Mouse (Mus musculus) stomach, embryonic 16.5 days (tissue): ENCODE results near the gene Ankrd23. TPM values are rescaled to one million over a fixed set of nuclear protein-coding genes. Genes with fewer than 3 reads are reported as not detected.
A peak's percentile ranks its signal among the peaks of the same experiment; 100 is the strongest.

Source experiments
- ATAC-seq: fragments of 200-750 bp; cut with Nextera tagmentation; 2 replicates; pipeline ENCODE4 v1.8.0; 2017; ENCODE audit warnings: moderate number of reproducible peaks, moderate TSS enrichment; ENCODE audit not compliant: insufficient read depth, low FRiP score
- H3K27ac ChIP-seq: fragments of 300-500 bp; sonication (generic); 2 replicates; pipeline ENCODE4 v1.5.1; 2014; ENCODE audit warnings: low read length
- H3K27me3 ChIP-seq: fragments of 300-500 bp; sonication (generic); 2 replicates; pipeline ENCODE4 v1.6.1; 2014; ENCODE audit warnings: low read length, control low read depth, mixed read lengths; ENCODE audit not compliant: control insufficient read depth, insufficient read depth
- H3K36me3 ChIP-seq: fragments of 300-500 bp; sonication (generic); 2 replicates; pipeline ENCODE4 v1.6.1; 2014; ENCODE audit warnings: low read length; ENCODE audit not compliant: control insufficient read depth, insufficient read depth
- H3K4me1 ChIP-seq: fragments of 300-500 bp; sonication (generic); 2 replicates; pipeline ENCODE4 v1.6.1; 2014; ENCODE audit warnings: low read length, control low read depth, mixed read lengths; ENCODE audit not compliant: control insufficient read depth, insufficient read depth
- H3K4me2 ChIP-seq: fragments of 300-500 bp; sonication (generic); 2 replicates; pipeline ENCODE4 v1.6.1; 2014; ENCODE audit warnings: low read depth, low read length, mixed read lengths
- H3K4me3 ChIP-seq: fragments of 300-500 bp; sonication (generic); replicated peaks from 2 replicates; pipeline ENCODE4 v1.5.1; 2014; ENCODE audit warnings: mild to moderate bottlenecking, low read length
- H3K9ac ChIP-seq: fragments of 300-500 bp; sonication (generic); 2 replicates; pipeline ENCODE4 v1.6.1; 2014; ENCODE audit warnings: low read length
- H3K9me3 ChIP-seq: fragments of 300-500 bp; sonication (generic); replicated peaks from 2 replicates; pipeline ENCODE4 v1.6.1; 2016; ENCODE audit warnings: low read length, control low read depth; ENCODE audit not compliant: control insufficient read depth
- WGBS: fragments of 180-500 bp; shearing (Covaris S2); extraction: QIAGEN DNeasy Blood & Tissue Kit; methylation state at CpG from one replicate; pipeline ENCODE4 v1.1.7; 2014; 5-methylcytosine and 5-hydroxymethylcytosine counted together
- polyA plus RNA-seq: library from polyadenylated mRNA; unstranded; fragments of >200 nt; fragmentation: Nextera tagmentation; extraction: Ambion mirVana; gene quantifications from 2 replicates; pipeline ENCODE4 v1.2.1, GENCODE M21; 2015

The Ankrd23 gene
- polyA plus RNA-seq, 1 experiment from 2014 or later, result 21.7 TPM

DNA sequence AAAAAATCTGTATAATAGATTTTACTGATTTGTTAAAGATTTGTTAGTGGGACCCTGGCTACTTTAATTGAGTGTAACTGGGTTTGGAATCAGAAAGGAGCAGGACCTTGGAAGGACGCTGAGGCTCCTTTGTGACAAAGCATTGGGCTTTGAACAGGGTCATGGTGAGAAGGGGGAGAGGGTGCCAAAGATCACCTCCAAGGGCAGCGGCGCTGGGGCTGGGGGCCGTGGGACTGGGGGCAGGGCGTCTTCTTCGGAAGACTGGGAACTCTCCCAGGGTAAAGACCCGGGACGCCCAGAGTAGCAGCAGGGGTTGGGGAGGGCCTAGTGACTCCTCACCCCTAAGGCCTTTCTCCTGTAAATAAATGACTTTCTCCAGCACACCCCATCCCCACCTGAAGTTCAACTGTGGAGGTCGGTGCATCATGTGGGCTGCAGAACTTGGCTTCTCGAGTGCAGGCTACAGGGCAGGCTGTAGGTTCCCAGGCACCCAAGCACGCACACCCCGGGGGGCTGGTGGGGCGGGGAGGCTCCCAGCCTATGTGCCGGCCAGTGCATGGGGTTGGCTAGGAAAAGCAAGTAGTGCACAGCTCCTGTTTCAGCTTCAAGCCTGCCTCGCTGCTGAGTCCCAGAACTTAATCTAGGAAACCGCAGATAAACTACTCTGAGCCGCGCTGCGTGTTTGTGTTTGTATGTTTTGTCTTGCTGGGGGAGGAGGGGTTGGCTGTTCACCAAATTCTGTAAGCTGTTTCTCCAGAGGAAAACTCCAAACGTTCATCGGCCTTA lies 31.3 kb upstream of the Ankrd23 start:
- peak overlapping the region; percentile 70; the same call in 1 of the 2 replicates for H3K27ac ChIP-seq
- no peaks in the 10 kb centered on the region for H3K27me3 ChIP-seq
- 0 out of 2 replicates have a peak overlapping the region, but pooled peaks have one; percentile 15 for H3K9ac ChIP-seq
- peaks cover 30% of the 10 kb centered on the region for H3K4me1 ChIP-seq
- ATAC-seq, result peak; percentile 38; the same call in 1 of the 2 replicates
- H3K4me2 ChIP-seq, result no peak overlapping the region
- WGBS, result 43% methylated on average over 21 of the region's 21 CpGs
- no peaks in the 10 kb centered on the region for H3K9me3 ChIP-seq
- H3K4me3 ChIP-seq, result no peak overlapping the region
- H3K36me3 ChIP-seq, result no peaks in the 10 kb centered on the region

DNA sequence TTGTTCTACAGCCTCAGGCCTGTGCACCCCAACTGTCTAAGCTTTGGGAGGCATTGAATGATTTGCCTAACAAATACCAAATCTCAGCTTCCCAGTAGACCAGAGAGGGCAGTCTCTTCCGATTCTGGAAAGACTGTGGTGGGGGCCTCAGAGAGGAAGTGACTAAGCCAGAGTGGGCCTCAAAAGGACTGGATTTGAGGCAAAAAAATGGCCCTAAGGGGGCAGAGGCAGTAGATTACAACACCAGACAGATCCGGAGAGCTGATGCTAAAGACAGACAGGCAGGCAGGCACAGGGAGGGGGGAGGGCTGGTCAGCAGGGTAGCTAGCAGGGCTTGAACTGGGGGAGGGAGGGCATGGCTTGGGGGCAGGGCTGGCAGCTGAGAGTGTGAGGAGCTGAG lies 29.7 kb upstream of the Ankrd23 start:
- Histone ChIP-seq H3K9ac (no peak overlapping the region), H3K4me1 (peaks cover 22% of the 10 kb centered on the region), H3K27ac (no peak overlapping the region), H3K36me3 (no peaks in the 10 kb centered on the region), H3K4me3 (no peak overlapping the region), H3K9me3 (no peaks in the 10 kb centered on the region), H3K4me2 (no peak overlapping the region), H3K27me3 (no peaks in the 10 kb centered on the region)
- 36% methylated on average over 2 of the region's 2 CpGs for WGBS
- no peak for ATAC-seq

- Histone ChIP-seq H3K27me3 (no peaks in the 10 kb centered on the region), H3K9me3 (no peaks in the 10 kb centered on the region), H3K27ac (no peak overlapping the region), H3K9ac (no peak overlapping the region), H3K36me3 (no peaks in the 10 kb centered on the region), H3K4me2 (no peak overlapping the region), H3K4me1 (peaks cover 9% of the 10 kb centered on the region), H3K4me3 (no peak overlapping the region)
- WGBS, result 74% methylated on average over 6 of the region's 6 CpGs
- no peak for ATAC-seq
These were observed 27.4 kb upstream of the Ankrd23 start for GRCm38 (mm10) chr1:36564101-36564500.

- Histone ChIP-seq H3K27me3 (no peaks in the 10 kb centered on the region), H3K9me3 (no peaks in the 10 kb centered on the region), H3K36me3 (no peaks in the 10 kb centered on the region), H3K9ac (no peak overlapping the region), H3K4me3 (no peak overlapping the region), H3K4me2 (no peak overlapping the region), H3K4me1 (peaks cover 12% of the 10 kb centered on the region), H3K27ac (no peak overlapping the region)
- no peak for ATAC-seq
- WGBS, result 63% methylated on average over 4 of the region's 4 CpGs
These were observed 26.9 kb upstream of the Ankrd23 start for GRCm38 (mm10) chr1:36563632-36564031.

DNA sequence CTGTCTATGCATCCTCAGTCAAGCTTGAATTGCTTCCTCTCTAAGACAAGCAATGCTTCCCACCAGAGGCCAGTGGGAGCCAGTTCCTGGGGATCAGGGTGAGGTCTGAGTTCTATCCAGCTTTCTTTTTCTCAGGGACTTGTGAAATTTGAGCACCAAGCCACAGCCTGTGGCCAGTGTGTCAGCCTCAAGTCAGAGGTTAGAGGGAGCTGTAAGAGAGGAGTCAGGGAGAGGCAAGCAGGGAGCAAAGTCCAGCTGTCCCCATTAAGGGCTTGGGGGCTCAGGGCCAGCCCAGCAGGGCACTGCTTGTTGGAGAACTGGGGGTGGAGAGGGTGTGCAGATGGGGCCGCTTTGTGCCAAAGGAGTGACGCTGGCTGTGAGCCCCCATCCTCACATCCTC lies 26.5 kb upstream of the Ankrd23 start:
- H3K27me3 ChIP-seq, result no peaks in the 10 kb centered on the region
- no peak overlapping the region for H3K4me3 ChIP-seq
- no peak overlapping the region for H3K27ac ChIP-seq
- no peak overlapping the region for H3K9ac ChIP-seq
- H3K4me2 ChIP-seq, result no peak overlapping the region
- 68% methylated on average over 2 of the region's 2 CpGs for WGBS
- no peaks in the 10 kb centered on the region for H3K9me3 ChIP-seq
- no peak for ATAC-seq
- H3K36me3 ChIP-seq, result no peaks in the 10 kb centered on the region
- peaks cover 13% of the 10 kb centered on the region for H3K4me1 ChIP-seq

DNA sequence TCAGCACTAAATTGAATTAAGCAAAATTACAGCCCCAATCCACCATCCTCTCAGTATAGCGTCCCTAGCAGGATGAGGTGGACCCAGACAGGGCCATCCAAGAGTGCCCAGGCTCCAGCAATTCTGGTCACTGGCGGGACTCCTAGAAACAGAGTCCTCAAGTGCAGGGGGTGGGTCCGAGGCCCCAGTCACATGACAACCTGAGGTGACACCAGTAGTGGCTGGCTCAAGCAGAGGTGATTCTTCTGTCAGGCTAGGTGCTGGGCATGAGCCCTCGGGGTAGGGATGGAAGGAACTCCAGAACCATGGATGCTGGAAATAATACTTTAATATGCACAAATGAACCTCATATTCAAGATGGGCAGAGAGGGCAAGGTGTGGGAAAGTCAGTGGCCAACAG lies 25.7 kb upstream of the Ankrd23 start:
- no peak overlapping the region for H3K4me3 ChIP-seq
- no peaks in the 10 kb centered on the region for H3K36me3 ChIP-seq
- H3K4me2 ChIP-seq, result no peak overlapping the region
- no peak overlapping the region for H3K9ac ChIP-seq
- no peak for ATAC-seq
- WGBS, result 74% methylated on average over 4 of the region's 4 CpGs
- no peaks in the 10 kb centered on the region for H3K9me3 ChIP-seq
- H3K4me1 ChIP-seq, result peaks cover 13% of the 10 kb centered on the region
- no peaks in the 10 kb centered on the region for H3K27me3 ChIP-seq
- no peak overlapping the region for H3K27ac ChIP-seq

DNA sequence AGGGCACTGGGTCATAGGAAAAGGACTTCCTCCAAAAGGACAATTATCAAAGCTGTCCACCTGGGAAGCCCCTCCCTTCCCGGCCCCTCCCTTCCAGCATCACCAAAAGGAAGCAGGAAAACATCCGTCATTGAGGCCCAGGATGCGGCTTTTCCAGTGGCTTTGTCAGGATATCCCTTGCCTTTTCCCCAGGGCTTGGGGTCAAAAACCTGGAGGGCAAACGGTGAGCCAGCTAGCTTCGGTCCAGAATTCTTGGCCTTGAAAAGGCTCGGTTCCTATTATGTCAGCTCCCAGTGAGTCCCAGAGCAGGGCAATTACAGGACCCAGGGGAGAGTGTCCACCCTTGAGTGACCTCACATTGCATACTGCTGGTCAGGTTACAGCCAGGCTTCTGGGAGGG lies 24.2 kb upstream of the Ankrd23 start:
- H3K9ac ChIP-seq, result no peak overlapping the region
- H3K4me2 ChIP-seq, result no peak overlapping the region
- no peak overlapping the region for H3K4me3 ChIP-seq
- no peak for ATAC-seq
- no peaks in the 10 kb centered on the region for H3K9me3 ChIP-seq
- peaks cover 13% of the 10 kb centered on the region for H3K4me1 ChIP-seq
- no peaks in the 10 kb centered on the region for H3K36me3 ChIP-seq
- H3K27me3 ChIP-seq, result no peaks in the 10 kb centered on the region
- no peak overlapping the region for H3K27ac ChIP-seq
- 53% methylated on average over 6 of the region's 6 CpGs for WGBS

- Histone ChIP-seq H3K9ac (no peak overlapping the region), H3K4me1 (peaks cover 23% of the 10 kb centered on the region), H3K27me3 (no peaks in the 10 kb centered on the region), H3K9me3 (no peaks in the 10 kb centered on the region), H3K36me3 (no peaks in the 10 kb centered on the region), H3K4me2 (no peak overlapping the region), H3K27ac (no peak overlapping the region), H3K4me3 (no peak overlapping the region)
- WGBS, result 64% methylated on average over 5 of the region's 5 CpGs
- ATAC-seq, result no peak
These were observed 23.2 kb upstream of the Ankrd23 start for GRCm38 (mm10) chr1:36559888-36560287.

DNA sequence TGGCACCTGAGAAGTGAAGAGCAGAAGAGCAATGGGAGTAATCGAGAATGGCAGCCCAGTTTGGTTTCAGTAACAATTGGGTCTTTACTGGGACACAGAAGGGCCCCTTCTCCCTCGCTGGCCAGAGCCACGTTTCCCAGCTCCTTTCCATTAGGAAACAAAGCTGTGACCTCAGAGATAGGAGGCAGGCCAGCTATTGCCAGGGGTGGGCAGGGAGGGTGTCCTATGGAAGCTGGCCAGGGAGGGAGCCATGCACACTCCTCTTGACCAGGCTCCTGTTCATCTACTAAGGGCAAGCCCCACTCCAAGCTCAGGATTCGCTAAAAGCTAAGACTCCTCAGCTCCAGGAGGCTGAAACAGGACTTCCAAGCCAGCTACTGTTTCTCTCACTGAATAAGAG lies 22.6 kb upstream of the Ankrd23 start:
- no peak for ATAC-seq
- Histone ChIP-seq H3K4me1 (peaks cover 29% of the 10 kb centered on the region), H3K9ac (peak overlapping the region; percentile 94), H3K4me3 (peak overlapping the region; percentile 88), H3K27me3 (no peaks in the 10 kb centered on the region), H3K27ac (peak overlapping the region; percentile 99), H3K4me2 (peak overlapping the region; percentile 83), H3K9me3 (no peaks in the 10 kb centered on the region), H3K36me3 (no peaks in the 10 kb centered on the region)
- 26% methylated on average over 4 of the region's 4 CpGs for WGBS
